Mouse (Mus musculus): ENCODE results near the gene Ddx47. TPM values are rescaled to one million over a fixed set of nuclear protein-coding genes. Genes with fewer than 3 reads are reported as not detected.

The Ddx47 gene
- total RNA-seq, 2 experiments from 2014 or later, result 44.0 to 49.3 TPM

DNA sequence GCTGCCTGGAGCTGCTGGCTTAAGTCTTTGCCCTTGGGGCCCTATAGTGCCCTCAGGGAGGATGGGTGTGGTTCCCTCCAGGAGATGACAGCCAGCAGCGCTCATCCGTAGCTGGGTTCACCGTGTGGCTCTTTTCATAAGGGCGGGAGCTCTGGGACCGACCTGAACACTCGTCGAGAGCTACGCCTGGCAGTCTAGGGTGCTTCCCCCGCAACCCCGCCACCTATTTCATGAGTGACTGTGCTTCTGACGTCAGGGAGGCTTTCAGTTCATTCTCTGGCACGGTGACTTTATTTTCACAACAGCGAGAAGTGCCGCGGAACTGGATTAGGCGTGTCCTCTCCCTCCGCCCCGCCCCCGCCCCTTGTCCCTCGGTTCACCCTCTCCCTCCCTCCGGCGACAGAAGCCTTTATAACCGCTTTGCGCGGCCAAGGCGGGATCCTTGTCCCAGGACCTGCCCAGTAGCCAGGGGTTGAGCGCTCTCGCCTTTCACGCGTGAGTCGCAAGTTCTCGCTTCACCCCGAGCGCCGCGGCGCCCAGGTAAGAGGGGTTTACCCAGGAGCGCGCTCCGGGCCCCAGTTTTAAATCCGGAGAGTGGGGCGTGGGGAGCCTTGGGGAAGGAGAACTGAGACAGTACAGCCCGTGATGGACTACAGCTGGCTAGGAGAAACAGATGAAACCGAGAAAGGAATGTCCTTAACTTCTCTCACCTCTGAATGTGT, 54.0 kb downstream of the Ddx47 start, which contains the start of gene Gprc5a:
Gene Gprc5a, plus strand, starts transcription at position 416 of the 722 bp plus-strand sequence.
- 0 out of 2 replicates have a peak, but pooled peaks have one; percentile 41 for ATAC-seq (replicated peaks; ENCODE audit: low FRiP score, poor library complexity, severe bottlenecking)

DNA sequence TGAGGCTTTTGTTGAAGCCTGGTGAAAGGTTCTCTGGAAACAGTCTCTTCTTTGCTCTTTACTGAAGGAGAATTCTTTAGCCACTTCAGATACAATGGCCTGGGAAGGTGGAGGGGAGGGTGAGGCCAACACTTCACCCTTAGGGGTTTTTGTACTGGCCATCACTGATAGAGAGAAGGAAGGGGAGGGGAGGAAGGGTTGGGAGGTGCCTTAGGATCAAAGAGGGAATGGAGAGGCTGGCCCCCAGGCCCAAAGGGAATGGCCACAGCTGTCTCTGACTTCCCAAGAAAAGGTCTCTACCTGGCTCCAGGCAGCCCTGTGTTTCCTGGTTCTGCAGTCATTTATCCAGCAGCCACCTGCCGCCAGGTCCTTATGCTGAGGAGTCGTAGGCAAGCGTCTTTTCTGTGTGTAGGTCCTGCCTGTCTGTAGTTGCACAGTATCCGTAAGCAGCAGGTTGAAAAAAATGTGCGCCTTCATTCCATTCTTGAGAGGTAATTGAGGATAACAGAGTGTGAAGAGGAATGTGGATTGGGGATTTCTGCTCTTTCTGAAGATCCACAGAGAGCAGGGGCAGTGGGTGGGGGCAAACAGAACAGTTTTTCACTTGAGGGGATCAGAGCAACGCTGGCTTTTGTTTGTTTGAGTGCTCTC, 55.5 kb downstream of the Ddx47 start:
- ATAC-seq (replicated peaks; ENCODE audit: low FRiP score, poor library complexity, severe bottlenecking), result no peak

DNA sequence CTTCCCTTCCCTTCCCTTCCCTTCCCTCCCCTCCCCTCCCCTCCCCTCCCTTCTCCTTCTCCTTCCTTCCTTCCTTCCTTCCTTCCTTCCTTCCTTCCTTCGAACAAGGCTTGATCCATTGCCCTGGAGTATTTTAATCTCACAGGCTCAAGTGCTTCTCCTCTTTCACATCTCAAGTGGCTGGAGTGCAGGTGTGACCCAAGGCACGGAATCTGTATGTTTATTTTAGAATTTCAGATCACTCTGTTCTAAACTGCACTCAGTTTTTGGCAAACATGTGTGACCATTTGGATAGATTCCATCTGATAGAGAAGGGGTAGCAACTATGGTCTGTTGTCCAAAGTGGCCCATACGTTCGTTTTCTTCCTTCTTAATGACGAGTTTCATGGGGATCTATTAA, 56.8 kb downstream of the Ddx47 start:
- ATAC-seq (replicated peaks; ENCODE audit: low FRiP score, poor library complexity, severe bottlenecking), result no peak

DNA sequence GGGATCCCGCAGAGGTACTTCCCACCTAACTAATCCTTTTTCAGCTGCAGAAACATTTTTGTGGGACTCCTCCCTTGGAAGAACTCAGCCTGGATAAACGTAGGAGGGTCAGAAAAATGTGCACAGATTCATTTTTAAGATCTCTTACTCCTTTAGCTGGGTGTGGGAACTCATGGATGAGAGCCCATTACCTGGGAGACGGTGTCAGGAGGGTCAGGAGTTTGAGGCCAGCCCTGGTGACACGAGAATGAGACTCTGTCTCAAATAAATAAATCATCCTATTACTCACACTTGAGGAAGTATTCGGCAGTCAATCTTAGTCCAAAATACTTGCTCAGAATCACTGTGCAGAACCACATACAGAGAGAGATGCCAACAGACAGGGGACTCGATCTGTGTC, 58.4 kb downstream of the Ddx47 start:
- ATAC-seq (replicated peaks; ENCODE audit: low FRiP score, poor library complexity, severe bottlenecking), result no peak

DNA sequence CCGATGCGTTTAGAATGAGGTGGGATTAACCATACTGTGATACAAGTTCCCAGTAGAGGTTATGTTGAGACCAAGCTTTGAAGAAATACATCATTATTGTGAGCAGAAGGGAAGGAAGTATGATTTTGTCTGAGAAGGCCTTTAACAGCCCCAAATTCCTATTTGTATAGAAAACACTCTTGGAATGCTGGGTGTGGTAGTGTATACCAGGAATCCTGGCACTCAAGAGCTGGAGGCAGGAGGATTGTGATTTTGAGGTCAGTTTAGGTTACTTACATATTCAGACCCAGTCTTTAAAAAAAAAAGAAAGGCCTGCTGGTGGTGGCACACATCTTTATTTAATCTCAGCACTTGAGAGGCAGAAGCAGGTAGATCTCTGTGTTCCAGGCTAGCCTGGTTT, 58.9 kb downstream of the Ddx47 start:
- no peak for ATAC-seq (replicated peaks; ENCODE audit: low FRiP score, poor library complexity, severe bottlenecking)

Other genes with a start within 250 kb of the Ddx47 start
- gene Dusp16, start 219.0 kb upstream of the Ddx47 start, total RNA-seq (2015; ENCODE audit: low replicate concordance), result 10.5 TPM in 1 of 2 replicates, not detected in the other
- 2.9 and 5.0 TPM in 2 replicates for gene Dusp16, start 219.0 kb upstream of the Ddx47 start, total RNA-seq (2017; ENCODE audit: low replicate concordance)
- 5.8 and 6.7 TPM in 2 replicates for gene Crebl2, start 181.5 kb upstream of the Ddx47 start, total RNA-seq (2015; ENCODE audit: low replicate concordance)
- gene Crebl2, start 181.5 kb upstream of the Ddx47 start, total RNA-seq (2017; ENCODE audit: low replicate concordance), result 10.5 and 13.7 TPM in 2 replicates
- 17.3 and 19.7 TPM in 2 replicates for gene Gpr19, start 113.0 kb upstream of the Ddx47 start, total RNA-seq (2015; ENCODE audit: low replicate concordance)
- gene Gpr19, start 113.0 kb upstream of the Ddx47 start, total RNA-seq (2017; ENCODE audit: low replicate concordance), result 7.2 and 11.9 TPM in 2 replicates
- 62.7 and 90.5 TPM in 2 replicates for gene Cdkn1b, start 91.2 kb upstream of the Ddx47 start, total RNA-seq (2015; ENCODE audit: low replicate concordance)
- 107 and 117 TPM in 2 replicates for gene Cdkn1b, start 91.2 kb upstream of the Ddx47 start, total RNA-seq (2017; ENCODE audit: low replicate concordance)
- 8.8 and 11.5 TPM in 2 replicates for gene Apold1, start 29.9 kb upstream of the Ddx47 start, total RNA-seq (2015; ENCODE audit: low replicate concordance)
- 16.0 and 17.9 TPM in 2 replicates for gene Apold1, start 29.9 kb upstream of the Ddx47 start, total RNA-seq (2017; ENCODE audit: low replicate concordance)
- not detected in 2 replicates for gene Gprc5a, start 54.0 kb downstream of the Ddx47 start, total RNA-seq (2015; ENCODE audit: low replicate concordance)
- not detected in 2 replicates for gene Gprc5a, start 54.0 kb downstream of the Ddx47 start, total RNA-seq (2017; ENCODE audit: low replicate concordance)
- 1.4 and 5.0 TPM in 2 replicates for gene Gprc5d, start 106.7 kb downstream of the Ddx47 start, total RNA-seq (2015; ENCODE audit: low replicate concordance)
- not detected in 2 replicates for gene Gprc5d, start 106.7 kb downstream of the Ddx47 start, total RNA-seq (2017; ENCODE audit: low replicate concordance)
- gene Fam234b, start 186.4 kb downstream of the Ddx47 start, total RNA-seq (2015; ENCODE audit: low replicate concordance), result 110 and 154 TPM in 2 replicates
- gene Fam234b, start 186.4 kb downstream of the Ddx47 start, total RNA-seq (2017; ENCODE audit: low replicate concordance), result 96.5 and 104 TPM in 2 replicates
- gene Hebp1, start 186.4 kb downstream of the Ddx47 start, total RNA-seq (2015; ENCODE audit: low replicate concordance), result 192 and 305 TPM in 2 replicates
- gene Hebp1, start 186.4 kb downstream of the Ddx47 start, total RNA-seq (2017; ENCODE audit: low replicate concordance), result 368 and 376 TPM in 2 replicates
- gene Gsg1, start 242.7 kb downstream of the Ddx47 start, total RNA-seq (2015; ENCODE audit: low replicate concordance), result not detected in 2 replicates
- gene Gsg1, start 242.7 kb downstream of the Ddx47 start, total RNA-seq (2017; ENCODE audit: low replicate concordance), result not detected in 2 replicates